Mouse (Mus musculus): ENCODE data around the gene Myo5a. TPM values are rescaled to one million over a fixed set of nuclear protein-coding genes. Genes with fewer than 3 reads are reported as not detected.

The Myo5a gene
- polyA plus RNA-seq, 1 experiment from 2014 or later: 34.5 TPM

DNA sequence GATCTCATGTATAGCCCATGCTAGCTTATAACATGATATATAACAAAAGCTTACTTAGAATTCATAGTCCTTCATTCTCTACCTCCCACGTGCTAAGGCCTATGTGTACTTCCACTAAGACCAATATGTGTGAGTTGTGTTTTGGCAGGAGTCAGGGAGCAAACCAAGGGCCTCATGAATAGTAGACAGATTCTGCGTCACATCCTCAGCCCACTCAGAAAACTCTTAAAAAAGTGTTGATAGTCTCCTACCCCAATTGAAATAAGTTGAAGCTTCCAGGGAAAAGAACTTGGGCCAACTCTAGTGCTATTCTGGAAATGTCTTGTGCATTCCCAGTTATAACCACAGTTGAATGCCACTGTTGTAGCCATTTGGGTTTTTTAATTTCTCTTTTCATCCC, 131.2 kb downstream of the Myo5a start:
- no peak for ATAC-seq
- no peaks in the 10 kb centered on the region for H3K27me3 ChIP-seq (replicated peaks; ENCODE audit: control insufficient read depth, insufficient read depth, low read length)
- no peak overlapping the region for H3K27ac ChIP-seq (ENCODE audit: low read length)

DNA sequence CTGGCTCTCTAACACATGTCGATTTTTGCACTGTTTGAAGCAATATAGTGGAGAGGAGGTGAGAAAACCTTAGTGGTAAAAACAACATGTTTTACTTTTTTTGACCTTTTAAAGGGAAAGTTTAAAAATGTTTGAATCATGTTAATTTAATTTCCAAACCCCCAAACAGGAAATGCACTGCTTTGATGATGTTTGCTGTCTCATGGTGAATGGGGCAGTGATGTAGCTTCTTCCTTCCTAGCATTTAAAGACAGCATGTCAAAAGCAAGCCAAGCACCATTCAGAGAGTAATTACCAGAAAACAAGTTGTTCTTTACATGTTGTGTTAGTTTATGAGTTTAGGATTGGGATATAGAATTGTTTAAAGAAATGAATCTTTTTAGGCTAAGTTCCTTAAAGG, 138.4 kb downstream of the Myo5a start:
- no peak for ATAC-seq
- no peak overlapping the region for H3K4me2 ChIP-seq (ENCODE audit: low read length)
- H3K27ac ChIP-seq (ENCODE audit: low read length): no peak overlapping the region
- 88% methylated on average over 1 of the region's 1 CpGs for WGBS
- H3K4me1 ChIP-seq (replicated peaks; ENCODE audit: control insufficient read depth, insufficient read depth, low read length): no peaks in the 10 kb centered on the region
- H3K36me3 ChIP-seq (ENCODE audit: control insufficient read depth, insufficient read depth): peaks cover 21% of the 10 kb centered on the region
- H3K9me3 ChIP-seq (ENCODE audit: control insufficient read depth, low read length): no peaks in the 10 kb centered on the region
- H3K9ac ChIP-seq (replicated peaks; ENCODE audit: low read depth, low read length): no peak overlapping the region
- H3K27me3 ChIP-seq (replicated peaks; ENCODE audit: control insufficient read depth, insufficient read depth, low read length): no peaks in the 10 kb centered on the region
- H3K4me3 ChIP-seq (replicated peaks; ENCODE audit: low read length): no peak overlapping the region

More for the DNA sequence above, 131.2 kb downstream of the Myo5a start:
- Histone ChIP-seq H3K4me3 (replicated peaks; ENCODE audit: low read length) (no peak overlapping the region), H3K9me3 (ENCODE audit: control insufficient read depth, low read length) (no peaks in the 10 kb centered on the region), H3K4me1 (replicated peaks; ENCODE audit: control insufficient read depth, insufficient read depth, low read length) (0 out of 2 replicates have a peak, but pooled peaks cover 2% of the 10 kb centered on the region), H3K9ac (replicated peaks; ENCODE audit: low read depth, low read length) (no peak overlapping the region), H3K4me2 (ENCODE audit: low read length) (no peak overlapping the region), H3K36me3 (ENCODE audit: control insufficient read depth, insufficient read depth) (peaks cover 19% of the 10 kb centered on the region)
- 94% methylated on average over 2 of the region's 2 CpGs for WGBS

DNA sequence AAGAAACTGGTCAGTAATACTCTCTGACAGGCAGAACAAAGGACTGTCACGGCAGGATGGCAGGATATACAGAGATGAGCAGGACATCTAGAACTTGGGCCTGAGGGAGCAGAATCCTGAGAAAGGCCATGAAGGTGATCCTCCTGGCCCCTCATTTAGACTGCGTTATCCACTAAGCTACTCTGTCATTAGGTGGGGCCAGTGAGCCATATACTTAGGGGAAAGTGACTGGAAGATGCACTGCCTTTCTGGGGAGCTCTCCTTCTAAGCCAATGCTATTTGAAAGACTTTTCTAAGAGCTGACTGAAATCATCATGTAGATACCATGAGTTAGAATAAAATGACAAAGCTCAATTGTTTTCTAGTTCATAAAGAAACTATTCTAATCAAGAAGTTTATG, 139.5 kb downstream of the Myo5a start:
- Histone ChIP-seq H3K9me3 (ENCODE audit: control insufficient read depth, low read length) (no peaks in the 10 kb centered on the region), H3K4me3 (replicated peaks; ENCODE audit: low read length) (no peak overlapping the region), H3K4me2 (ENCODE audit: low read length) (no peak overlapping the region), H3K27me3 (replicated peaks; ENCODE audit: control insufficient read depth, insufficient read depth, low read length) (no peaks in the 10 kb centered on the region), H3K9ac (replicated peaks; ENCODE audit: low read depth, low read length) (no peak overlapping the region), H3K4me1 (replicated peaks; ENCODE audit: control insufficient read depth, insufficient read depth, low read length) (0 out of 2 replicates have a peak, but pooled peaks cover 2% of the 10 kb centered on the region), H3K27ac (ENCODE audit: low read length) (no peak overlapping the region), H3K36me3 (ENCODE audit: control insufficient read depth, insufficient read depth) (peaks cover 18% of the 10 kb centered on the region)
- WGBS: 68% methylated on average over 2 of the region's 2 CpGs
- no peak for ATAC-seq

DNA sequence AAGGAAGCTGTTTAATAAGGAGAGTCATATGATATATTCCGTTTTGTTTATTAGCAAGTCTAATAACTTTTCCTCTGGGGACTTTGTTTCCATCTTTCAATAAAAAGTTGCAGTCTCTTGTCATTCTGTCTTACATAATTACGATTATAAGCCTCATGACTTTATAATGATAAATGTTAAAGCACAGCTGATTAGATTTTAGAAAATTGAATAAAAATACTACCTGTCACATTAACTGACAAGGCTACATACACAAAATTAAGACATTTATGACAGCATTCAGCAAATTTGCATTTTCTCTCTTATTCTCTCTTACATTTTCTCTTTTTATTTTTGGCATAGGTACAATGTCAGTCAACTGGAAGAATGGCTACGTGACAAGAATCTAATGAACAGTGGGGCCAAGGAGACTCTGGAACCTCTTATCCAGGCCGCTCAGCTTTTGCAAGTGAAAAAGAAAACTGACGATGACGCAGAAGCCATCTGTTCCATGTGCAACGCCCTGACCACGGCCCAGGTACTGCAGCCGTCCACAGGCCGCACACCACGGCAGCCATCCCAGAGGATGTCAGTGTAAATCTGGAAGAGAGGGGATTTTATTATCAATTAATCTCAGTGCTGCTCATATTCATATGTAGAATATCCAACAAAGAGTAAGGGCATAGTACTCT, 144.1 kb downstream of the Myo5a start:
- 69% methylated on average over 11 of the region's 11 CpGs for WGBS
- Histone ChIP-seq H3K4me1 (replicated peaks; ENCODE audit: control insufficient read depth, insufficient read depth, low read length) (0 out of 2 replicates have a peak, but pooled peaks cover 2% of the 10 kb centered on the region), H3K27me3 (replicated peaks; ENCODE audit: control insufficient read depth, insufficient read depth, low read length) (no peaks in the 10 kb centered on the region), H3K9ac (replicated peaks; ENCODE audit: low read depth, low read length) (no peak overlapping the region), H3K4me2 (ENCODE audit: low read length) (no peak overlapping the region), H3K4me3 (replicated peaks; ENCODE audit: low read length) (no peak overlapping the region), H3K27ac (ENCODE audit: low read length) (no peak overlapping the region), H3K9me3 (ENCODE audit: control insufficient read depth, low read length) (no peaks in the 10 kb centered on the region), H3K36me3 (ENCODE audit: control insufficient read depth, insufficient read depth) (peaks cover 29% of the 10 kb centered on the region)
- ATAC-seq: peak; percentile 65

DNA sequence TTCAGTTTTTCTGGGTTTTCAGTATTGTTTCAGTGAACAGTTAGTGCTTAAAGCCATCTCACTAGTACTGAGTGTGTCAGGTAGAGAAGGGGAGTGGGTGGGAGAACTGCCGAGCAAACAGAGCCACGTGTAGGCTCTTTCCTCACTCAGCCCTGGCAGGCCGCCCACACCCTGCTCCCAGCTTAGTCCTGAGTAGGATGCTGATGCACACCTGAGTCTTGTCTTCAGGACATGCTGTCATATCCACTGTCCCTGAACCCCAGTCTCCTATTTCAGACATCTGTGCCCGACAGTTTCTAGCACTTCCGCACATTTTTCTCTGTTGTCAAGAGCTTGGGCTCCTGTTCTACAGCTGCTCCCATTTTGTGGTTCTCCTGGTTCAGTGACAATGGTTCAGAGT, 149.1 kb downstream of the Myo5a start:
- Histone ChIP-seq H3K4me3 (replicated peaks; ENCODE audit: low read length) (no peak overlapping the region), H3K27me3 (replicated peaks; ENCODE audit: control insufficient read depth, insufficient read depth, low read length) (no peaks in the 10 kb centered on the region), H3K4me2 (ENCODE audit: low read length) (no peak overlapping the region), H3K36me3 (ENCODE audit: control insufficient read depth, insufficient read depth) (peaks cover 20% of the 10 kb centered on the region), H3K27ac (ENCODE audit: low read length) (no peak overlapping the region), H3K9ac (replicated peaks; ENCODE audit: low read depth, low read length) (no peak overlapping the region), H3K9me3 (ENCODE audit: control insufficient read depth, low read length) (no peaks in the 10 kb centered on the region), H3K4me1 (replicated peaks; ENCODE audit: control insufficient read depth, insufficient read depth, low read length) (0 out of 2 replicates have a peak, but pooled peaks cover 2% of the 10 kb centered on the region)
- WGBS: 78% methylated on average over 5 of the region's 5 CpGs
- ATAC-seq: no peak

DNA sequence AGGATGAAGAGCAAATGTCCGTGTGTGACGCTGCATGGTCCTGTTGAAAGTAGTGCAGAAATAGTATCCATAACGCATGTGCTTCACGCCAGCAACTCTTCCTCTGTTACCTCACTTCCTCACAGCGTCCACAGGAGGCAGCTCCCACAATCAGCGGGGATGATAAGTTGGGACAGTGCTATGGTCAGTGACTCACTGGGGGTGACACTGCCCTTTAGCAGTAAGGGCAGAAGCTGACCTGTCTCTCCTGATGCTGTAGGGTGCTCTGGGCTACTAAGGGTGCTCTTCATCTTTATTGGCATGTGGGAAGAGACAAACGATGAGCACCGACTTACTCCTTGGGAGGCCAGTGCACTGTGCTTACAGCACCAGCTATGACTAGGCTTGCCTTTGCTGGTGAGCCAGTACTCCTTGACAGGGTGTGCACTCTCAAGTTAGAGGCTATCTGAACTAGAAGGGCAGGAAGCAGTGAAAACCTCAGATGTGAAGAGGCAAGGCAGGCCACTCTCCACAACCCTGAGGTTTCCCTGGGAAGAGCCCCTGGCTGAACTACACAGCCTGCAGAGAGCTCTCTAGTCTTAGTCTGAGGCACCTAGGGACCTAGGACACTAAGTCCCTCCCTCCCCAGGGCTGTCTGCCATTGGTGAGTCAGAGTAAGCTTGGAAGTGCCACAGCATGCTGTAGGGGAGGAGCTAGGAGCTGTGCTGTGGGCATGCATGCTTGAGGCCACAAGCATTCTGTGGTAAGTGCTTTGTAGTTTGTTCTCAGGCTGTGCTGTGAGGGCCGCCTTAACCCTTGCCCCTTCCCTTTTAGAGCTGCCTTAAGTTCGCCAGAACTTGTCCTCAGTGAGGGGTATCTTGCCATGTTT, 150.8 kb downstream of the Myo5a start:
- peak; percentile 37; the same call in 1 of the 2 replicates for ATAC-seq
- Histone ChIP-seq H3K4me1 (replicated peaks; ENCODE audit: control insufficient read depth, insufficient read depth, low read length) (no peaks in the 10 kb centered on the region), H3K36me3 (ENCODE audit: control insufficient read depth, insufficient read depth) (peaks cover 11% of the 10 kb centered on the region), H3K4me3 (replicated peaks; ENCODE audit: low read length) (no peak overlapping the region), H3K9me3 (ENCODE audit: control insufficient read depth, low read length) (no peaks in the 10 kb centered on the region), H3K4me2 (ENCODE audit: low read length) (no peak overlapping the region), H3K9ac (replicated peaks; ENCODE audit: low read depth, low read length) (no peak overlapping the region), H3K27ac (ENCODE audit: low read length) (no peak overlapping the region), H3K27me3 (replicated peaks; ENCODE audit: control insufficient read depth, insufficient read depth, low read length) (no peaks in the 10 kb centered on the region)
- WGBS: 73% methylated on average over 10 of the region's 10 CpGs

DNA sequence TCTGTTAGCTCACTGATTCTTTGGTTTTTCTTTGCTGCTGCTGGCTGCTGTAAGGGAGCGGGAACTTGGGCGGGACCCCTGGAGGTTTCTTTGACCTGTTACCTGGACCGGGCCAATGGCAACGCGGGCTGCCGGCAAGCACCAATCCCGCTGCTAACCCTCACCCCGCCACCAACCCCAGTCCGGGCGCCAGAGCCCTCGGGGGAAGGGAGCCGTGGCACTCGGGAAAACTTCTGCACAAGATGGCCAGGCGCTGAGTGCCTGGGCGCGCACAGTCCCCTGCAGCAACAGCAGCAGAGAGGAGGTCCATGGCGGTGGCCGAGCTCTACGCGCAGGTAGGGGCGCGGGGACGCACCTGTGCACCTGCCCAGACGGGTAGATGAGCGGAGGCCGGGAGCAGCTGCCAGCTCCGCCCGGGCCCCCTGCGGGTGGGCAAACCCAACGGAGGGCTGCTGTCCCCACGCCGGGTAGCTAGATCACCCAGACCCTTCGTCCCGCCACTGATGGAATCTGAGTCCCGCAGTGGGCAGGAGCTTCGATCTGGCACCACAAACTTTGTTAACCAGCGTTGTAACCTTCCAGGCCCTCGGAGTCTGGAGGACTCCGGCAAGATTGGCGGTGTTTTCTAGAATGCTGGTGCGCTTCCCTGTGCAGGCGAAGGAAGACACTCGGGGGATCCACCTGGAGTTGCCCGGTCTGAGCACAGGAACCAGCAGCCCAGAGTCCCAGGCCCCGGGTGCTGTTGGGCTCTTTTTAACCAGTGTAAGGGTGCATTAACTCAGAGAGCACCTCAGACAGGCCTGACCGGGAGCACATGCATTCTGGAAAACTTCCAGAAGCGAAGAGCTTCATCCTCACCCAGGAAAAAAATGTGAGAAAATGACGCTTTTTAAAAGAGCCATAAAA, 161.3 kb downstream of the Myo5a start, which contains the start of gene Myo5c:
Gene Myo5c, plus strand, starts transcription at position 180 of the 906 bp plus-strand sequence.
- Histone ChIP-seq H3K4me3 (replicated peaks; ENCODE audit: low read length) (peak within 1 kb of the TSS; percentile 35), H3K4me2 (ENCODE audit: low read length) (peak within 1 kb of the TSS; percentile 60), H3K36me3 (ENCODE audit: control insufficient read depth, insufficient read depth) (no peaks in the 10 kb centered on the region), H3K9me3 (ENCODE audit: control insufficient read depth, low read length) (no peaks in the 10 kb centered on the region), H3K27ac (ENCODE audit: low read length) (no peak within 1 kb of the TSS), H3K27me3 (replicated peaks; ENCODE audit: control insufficient read depth, insufficient read depth, low read length) (peaks cover 15% of the 10 kb centered on the region), H3K4me1 (replicated peaks; ENCODE audit: control insufficient read depth, insufficient read depth, low read length) (peaks cover 11% of the 10 kb centered on the region), H3K9ac (replicated peaks; ENCODE audit: low read depth, low read length) (no peak within 1 kb of the TSS)
- WGBS: 3% methylated on average over 48 of the region's 48 CpGs
- peak; percentile 41 for ATAC-seq

DNA sequence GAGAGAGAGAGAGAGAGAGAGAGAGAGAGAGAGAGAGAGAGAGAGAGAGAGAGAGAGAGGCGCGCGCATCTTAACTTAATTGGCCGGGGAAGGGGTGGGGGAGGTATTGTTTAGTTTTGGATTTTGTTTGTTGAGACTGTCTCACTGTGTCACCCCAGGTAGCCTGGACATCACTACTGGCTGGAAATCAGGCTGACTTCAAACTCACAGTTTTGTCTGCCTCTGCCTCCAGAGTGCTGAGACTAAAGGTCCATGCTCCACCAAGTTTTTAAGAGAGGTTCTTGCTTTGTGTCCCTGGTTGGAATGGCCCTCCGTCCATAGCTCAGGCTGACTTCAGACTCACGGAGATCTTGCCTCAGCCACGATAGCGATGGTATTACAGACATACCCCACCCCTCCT, 162.0 kb downstream of the Myo5a start:
- peaks cover 15% of the 10 kb centered on the region for H3K27me3 ChIP-seq (replicated peaks; ENCODE audit: control insufficient read depth, insufficient read depth, low read length)
- no peaks in the 10 kb centered on the region for H3K9me3 ChIP-seq (ENCODE audit: control insufficient read depth, low read length)
- no peak overlapping the region for H3K4me3 ChIP-seq (replicated peaks; ENCODE audit: low read length)
- H3K4me1 ChIP-seq (replicated peaks; ENCODE audit: control insufficient read depth, insufficient read depth, low read length): peaks cover 11% of the 10 kb centered on the region
- no peaks in the 10 kb centered on the region for H3K36me3 ChIP-seq (ENCODE audit: control insufficient read depth, insufficient read depth)
- 19% methylated on average over 8 of the region's 8 CpGs for WGBS
- H3K4me2 ChIP-seq (ENCODE audit: low read length): no peak overlapping the region
- H3K27ac ChIP-seq (ENCODE audit: low read length): no peak overlapping the region
- ATAC-seq: no peak
- no peak overlapping the region for H3K9ac ChIP-seq (replicated peaks; ENCODE audit: low read depth, low read length)
